Mouse (Mus musculus): ENCODE measurements around the gene Tbc1d2.
"Not testable (repeated sequence)": the region's sequence is repeated elsewhere in the genome, so short reads cannot be mapped to it uniquely, and the experiment has no call there.

Gene Tbc1d2

GRCm38 (mm10) chr4:46580799-46581243 is 69.2 kb downstream of the Tbc1d2 start:
- DNase-seq (ENCODE audit: low read depth): peak; percentile 84

GRCm38 (mm10) chr4:46578796-46579346 is 71.1 kb downstream of the Tbc1d2 start:
- DNase-seq (ENCODE audit: low read depth): not testable (repeated sequence)

GRCm38 (mm10) chr4:46578228-46578627 is 71.8 kb downstream of the Tbc1d2 start:
- DNase-seq (ENCODE audit: low read depth): no peak

- DNase-seq (ENCODE audit: low read depth): peak; percentile 57
These were observed 74.3 kb downstream of the Tbc1d2 start for GRCm38 (mm10) chr4:46575509-46576284.

- DNase-seq (ENCODE audit: low read depth): peak; percentile 51
These were observed 75.2 kb downstream of the Tbc1d2 start for GRCm38 (mm10) chr4:46574841-46575240.

GRCm38 (mm10) chr4:46574024-46574753 is 75.8 kb downstream of the Tbc1d2 start:
- peak; percentile 57 for DNase-seq (ENCODE audit: low read depth)

- DNase-seq (ENCODE audit: low read depth): peak; percentile 68
These were observed 77.4 kb downstream of the Tbc1d2 start for GRCm38 (mm10) chr4:46572616-46573015.

- peak; percentile 76 for DNase-seq (ENCODE audit: low read depth)
These were observed 78.3 kb downstream of the Tbc1d2 start for GRCm38 (mm10) chr4:46571744-46572143.

GRCm38 (mm10) chr4:46569671-46570070 is 80.3 kb downstream of the Tbc1d2 start:
- peak; percentile 43 for DNase-seq (ENCODE audit: low read depth)

GRCm38 (mm10) chr4:46568169-46568568 is 81.8 kb downstream of the Tbc1d2 start:
- DNase-seq (ENCODE audit: low read depth): peak; percentile 73

- peak; percentile 78 for DNase-seq (ENCODE audit: low read depth)
These were observed 82.9 kb downstream of the Tbc1d2 start for GRCm38 (mm10) chr4:46566931-46567671.

GRCm38 (mm10) chr4:46565393-46565955 is 84.5 kb downstream of the Tbc1d2 start:
- peak; percentile 69 for DNase-seq (ENCODE audit: low read depth)

GRCm38 (mm10) chr4:46564247-46564646 is 85.8 kb downstream of the Tbc1d2 start:
- DNase-seq (ENCODE audit: low read depth): no peak

- peak; percentile 76 for DNase-seq (ENCODE audit: low read depth)
These were observed 86.2 kb downstream of the Tbc1d2 start for GRCm38 (mm10) chr4:46563847-46564246.

- no peak for DNase-seq (ENCODE audit: low read depth)
These were observed 87.2 kb downstream of the Tbc1d2 start for GRCm38 (mm10) chr4:46562841-46563240.

- no peak for DNase-seq (ENCODE audit: low read depth)
These were observed 88.0 kb downstream of the Tbc1d2 start for GRCm38 (mm10) chr4:46562037-46562436.

GRCm38 (mm10) chr4:46560069-46560705 is 89.8 kb downstream of the Tbc1d2 start:
- DNase-seq (ENCODE audit: low read depth): peak; percentile 76

GRCm38 (mm10) chr4:46558672-46559667 is 91.0 kb downstream of the Tbc1d2 start:
- DNase-seq (ENCODE audit: low read depth): no peak

- DNase-seq (ENCODE audit: low read depth): peak; percentile 70
These were observed 93.1 kb downstream of the Tbc1d2 start for GRCm38 (mm10) chr4:46556933-46557332.

- no peak for DNase-seq (ENCODE audit: low read depth)
These were observed 94.2 kb downstream of the Tbc1d2 start for GRCm38 (mm10) chr4:46555762-46556161.

Data from induced T-regulatory cell, adult 2 months (primary cell).